Mouse (Mus musculus) bone marrow, adult 2 months (tissue): ENCODE results near the gene Tmem255b.

ENCODE experiments used
- CTCF ChIP-seq: fragments of 200-500 bp; IDR thresholded peaks from 2 replicates; pipeline ENCODE4 v1.5.1; 2011; ENCODE audit warnings: low read length, control low read depth; ENCODE audit not compliant: control insufficient read depth, insufficient read depth
- POLR2A ChIP-seq: fragments of 200-500 bp; IDR thresholded peaks from 2 replicates; pipeline ENCODE4 v1.6.1; 2011; ENCODE audit warnings: low read depth, mild to moderate bottlenecking, control low read depth, low read length, borderline replicate concordance; ENCODE audit not compliant: control insufficient read depth

DNA sequence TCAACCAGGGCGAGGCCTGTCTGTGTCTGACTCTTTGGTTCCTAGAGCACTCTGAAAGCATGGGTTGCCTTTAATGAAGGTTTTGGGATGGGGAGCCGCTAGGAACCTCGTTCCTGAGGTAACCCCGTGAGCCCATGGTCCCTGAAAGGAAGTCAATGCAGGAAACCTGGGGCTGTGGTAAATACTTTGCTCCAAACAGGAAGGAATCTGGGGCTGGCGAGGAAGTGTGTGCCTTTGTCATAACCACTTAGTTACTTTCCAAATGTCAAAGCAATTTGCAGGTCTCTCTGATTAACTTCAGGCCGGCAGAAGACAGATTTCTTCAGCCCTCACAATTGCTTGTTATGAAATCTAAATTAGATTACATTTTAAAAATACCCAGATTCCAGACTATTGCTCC, 7.6 kb upstream of the Tmem255b start:
- no peak for TF ChIP-seq CTCF
- TF ChIP-seq POLR2A = no peak
